Mouse (Mus musculus) E14TG2a.4 (cell line): ENCODE results near the gene Mmd2.

Experiments
- CTCF ChIP-seq: conservative IDR thresholded peaks from 2 replicates; pipeline ENCODE4 v1.5.1; 2014; ENCODE audit warnings: low read length
- NANOG ChIP-seq: IDR thresholded peaks from 2 replicates; pipeline ENCODE4 v1.6.1; 2014; ENCODE audit warnings: borderline replicate concordance, low read length, mixed read lengths
- POU5F1 ChIP-seq: IDR thresholded peaks from 2 replicates; pipeline ENCODE4 v1.6.1; 2014; ENCODE audit warnings: low read length, borderline replicate concordance

- peak; percentile 45 for TF ChIP-seq CTCF
- no peak for TF ChIP-seq POU5F1
- TF ChIP-seq NANOG = no peak
Observed at GRCm38 (mm10) chr5:142619866-142620265, 11.3 kb upstream of the Mmd2 start.
